Mouse (Mus musculus): ENCODE results near the gene Exoc5. TPM values are rescaled to one million over a fixed set of nuclear protein-coding genes. Genes with fewer than 3 reads are reported as not detected.
A peak's percentile ranks its signal among the peaks of the same experiment; 100 is the strongest.
"Not testable (repeated sequence)": the region's sequence is repeated elsewhere in the genome, so short reads cannot be mapped to it uniquely, and the experiment has no call there.

The Exoc5 gene
- 47.5 and 48.2 TPM in 2 replicates for polyA plus RNA-seq (2015; fragmentation: Nextera tagmentation; extraction: Ambion mirVana)

DNA sequence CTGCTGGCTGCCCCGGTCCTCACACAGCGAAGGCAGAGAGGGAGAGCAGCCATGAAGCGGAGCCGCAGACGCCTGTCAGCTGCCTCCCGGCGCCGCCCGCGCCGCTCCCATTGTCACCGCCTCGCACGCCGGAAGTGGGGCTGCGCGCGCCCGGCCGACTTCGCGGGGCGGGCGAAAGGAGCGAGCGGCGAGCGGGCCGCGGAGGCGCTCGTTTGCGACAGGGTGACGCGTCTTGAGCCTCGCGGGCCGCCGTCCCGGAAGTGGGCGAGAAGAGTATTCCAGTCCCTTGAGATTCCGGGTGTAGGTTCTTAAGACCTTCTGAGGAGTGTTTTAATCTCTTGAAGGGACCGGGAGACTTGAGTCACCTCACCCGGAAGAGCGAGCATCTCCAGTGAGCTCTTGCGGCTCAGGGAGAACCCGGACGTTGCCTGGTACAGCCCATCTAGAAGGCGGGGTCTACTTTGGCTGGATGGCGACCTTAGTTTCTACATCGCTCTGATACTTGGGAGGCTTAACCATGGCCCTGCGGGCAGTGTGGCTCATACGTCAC lies at the start of gene Exoc5:
Gene Exoc5 (minus strand): TSS at position 380 of the 550 bp plus-strand sequence.
- Histone ChIP-seq H3K27ac (peak within 1 kb of the TSS; percentile 98), H3K9ac (peak within 1 kb of the TSS; percentile 96), H3K27me3 (no peaks in the 10 kb centered on the region), H3K4me1 (peaks cover 21% of the 10 kb centered on the region), H3K4me2 (replicated peaks) (peak within 1 kb of the TSS; percentile 74), H3K9me3 (no peaks in the 10 kb centered on the region), H3K36me3 (no peaks in the 10 kb centered on the region), H3K4me3 (peak within 1 kb of the TSS; percentile 88)
- ATAC-seq (ENCODE audit: low FRiP score, low read depth), result peak; percentile 95
- under 1% methylated on average over 53 of the region's 53 CpGs for WGBS

DNA sequence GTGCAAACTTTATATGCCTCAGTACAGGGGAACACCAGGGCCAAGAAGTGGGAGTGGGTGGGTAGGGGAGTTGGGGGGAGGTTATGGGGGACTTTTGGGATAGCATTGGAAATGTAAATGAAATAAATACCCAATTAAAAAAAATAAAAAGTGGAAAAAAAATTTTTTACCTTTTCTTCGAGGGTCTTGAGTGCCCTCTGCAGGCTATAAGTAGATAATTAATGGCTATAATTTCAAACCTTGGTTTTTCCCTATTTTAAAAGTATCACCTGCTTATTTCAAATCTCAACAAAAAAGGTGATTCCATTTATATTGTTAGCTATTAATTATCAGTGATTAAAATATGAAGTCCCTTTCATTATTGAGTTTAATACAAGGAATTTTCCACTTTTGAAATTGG lies 25.3 kb upstream of the Exoc5 start:
- not testable (repeated sequence) for H3K4me3 ChIP-seq; H3K27ac ChIP-seq; H3K4me1 ChIP-seq; H3K27me3 ChIP-seq; H3K36me3 ChIP-seq; H3K4me2 ChIP-seq (replicated peaks); H3K9me3 ChIP-seq; ATAC-seq (ENCODE audit: low FRiP score, low read depth); H3K9ac ChIP-seq
- 43% methylated on average over 1 of the region's 1 CpGs for WGBS

DNA sequence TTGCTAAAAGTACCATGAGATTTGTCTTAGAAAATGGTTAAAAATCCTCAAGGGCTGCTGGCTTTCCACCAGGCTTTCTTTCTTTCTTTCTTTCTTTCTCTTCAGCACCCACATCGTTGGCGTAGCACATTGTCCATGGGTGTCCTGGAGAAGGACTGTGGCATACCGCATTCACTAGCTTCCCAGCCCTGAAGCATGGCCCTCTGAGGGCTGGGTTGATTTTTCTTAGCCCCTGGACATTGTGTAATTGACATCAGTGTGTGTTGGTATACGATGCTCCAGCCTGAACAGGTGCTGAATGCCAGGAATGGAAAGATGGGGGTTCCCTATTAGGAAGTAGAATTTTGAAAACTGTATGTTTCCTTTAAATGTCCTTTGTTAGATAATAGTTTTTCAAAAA lies 24.8 kb upstream of the Exoc5 start:
- Histone ChIP-seq H3K4me2 (replicated peaks) (no peak overlapping the region), H3K27me3 (no peaks in the 10 kb centered on the region), H3K4me1 (no peaks in the 10 kb centered on the region), H3K4me3 (no peak overlapping the region), H3K36me3 (peaks cover 10% of the 10 kb centered on the region), H3K9me3 (no peaks in the 10 kb centered on the region), H3K27ac (no peak overlapping the region), H3K9ac (no peak overlapping the region)
- ATAC-seq (ENCODE audit: low FRiP score, low read depth), result peak; percentile 36; the same call in 1 of the 2 replicates
- 94% methylated on average over 4 of the region's 4 CpGs for WGBS

DNA sequence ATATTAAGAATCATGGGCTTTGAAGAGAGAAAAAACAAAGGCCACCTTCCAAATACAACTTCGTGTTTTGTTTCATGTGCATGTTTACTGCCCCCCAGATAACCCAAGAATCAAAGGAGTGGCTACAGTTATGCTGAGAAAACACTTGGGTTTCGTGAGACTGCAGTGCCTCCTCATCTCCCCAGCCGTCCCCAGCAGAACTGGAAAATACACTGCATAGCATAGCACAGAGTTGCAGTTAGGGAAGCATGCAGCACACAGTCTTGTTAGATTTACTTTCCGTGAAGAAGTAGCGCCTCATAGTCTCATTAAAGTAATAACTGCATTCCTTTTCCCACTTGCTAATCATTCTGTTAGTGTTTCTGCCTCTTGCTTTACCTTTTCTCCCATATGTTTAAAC lies 23.6 kb upstream of the Exoc5 start:
- Histone ChIP-seq H3K4me2 (replicated peaks) (no peak overlapping the region), H3K9me3 (no peaks in the 10 kb centered on the region), H3K9ac (no peak overlapping the region), H3K4me1 (no peaks in the 10 kb centered on the region), H3K27ac (no peak overlapping the region), H3K36me3 (peaks cover 15% of the 10 kb centered on the region), H3K27me3 (no peaks in the 10 kb centered on the region), H3K4me3 (no peak overlapping the region)
- ATAC-seq (ENCODE audit: low FRiP score, low read depth), result no peak
- 28% methylated on average over 5 of the region's 5 CpGs for WGBS

DNA sequence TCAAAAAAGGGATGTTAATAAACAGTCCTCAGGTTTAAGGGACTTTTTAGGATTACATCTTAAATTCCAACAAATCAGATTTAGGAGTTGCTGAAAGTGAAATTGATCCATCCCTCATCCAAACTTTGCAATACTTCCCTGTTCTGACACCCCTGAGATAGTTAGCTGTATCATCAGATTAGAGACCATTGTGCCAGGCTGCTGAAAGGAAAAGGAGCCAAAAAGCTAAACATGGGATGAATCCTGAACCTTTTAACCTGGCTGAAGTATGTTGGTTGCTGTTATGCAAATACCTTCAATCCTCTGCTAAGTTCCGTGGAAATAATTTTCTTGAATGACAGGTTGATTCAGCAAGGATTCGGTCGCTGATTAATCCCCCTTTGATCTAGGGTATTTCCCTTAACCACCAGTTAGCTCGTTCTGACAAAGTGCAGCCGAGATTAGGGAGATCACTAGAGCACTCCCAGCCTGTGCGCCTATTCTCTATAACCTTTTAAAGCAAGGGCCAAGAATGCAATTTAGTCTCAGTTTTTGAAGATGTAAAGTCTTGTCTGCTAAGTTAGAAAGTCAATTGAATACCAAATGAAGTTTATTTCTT lies 23.1 kb upstream of the Exoc5 start:
- 16% methylated on average over 6 of the region's 6 CpGs for WGBS
- Histone ChIP-seq H3K27ac (no peak overlapping the region), H3K4me2 (replicated peaks) (no peak overlapping the region), H3K36me3 (peaks cover 17% of the 10 kb centered on the region), H3K4me1 (no peaks in the 10 kb centered on the region), H3K9me3 (no peaks in the 10 kb centered on the region), H3K4me3 (no peak overlapping the region), H3K27me3 (no peaks in the 10 kb centered on the region), H3K9ac (no peak overlapping the region)
- ATAC-seq (ENCODE audit: low FRiP score, low read depth), result no peak

DNA sequence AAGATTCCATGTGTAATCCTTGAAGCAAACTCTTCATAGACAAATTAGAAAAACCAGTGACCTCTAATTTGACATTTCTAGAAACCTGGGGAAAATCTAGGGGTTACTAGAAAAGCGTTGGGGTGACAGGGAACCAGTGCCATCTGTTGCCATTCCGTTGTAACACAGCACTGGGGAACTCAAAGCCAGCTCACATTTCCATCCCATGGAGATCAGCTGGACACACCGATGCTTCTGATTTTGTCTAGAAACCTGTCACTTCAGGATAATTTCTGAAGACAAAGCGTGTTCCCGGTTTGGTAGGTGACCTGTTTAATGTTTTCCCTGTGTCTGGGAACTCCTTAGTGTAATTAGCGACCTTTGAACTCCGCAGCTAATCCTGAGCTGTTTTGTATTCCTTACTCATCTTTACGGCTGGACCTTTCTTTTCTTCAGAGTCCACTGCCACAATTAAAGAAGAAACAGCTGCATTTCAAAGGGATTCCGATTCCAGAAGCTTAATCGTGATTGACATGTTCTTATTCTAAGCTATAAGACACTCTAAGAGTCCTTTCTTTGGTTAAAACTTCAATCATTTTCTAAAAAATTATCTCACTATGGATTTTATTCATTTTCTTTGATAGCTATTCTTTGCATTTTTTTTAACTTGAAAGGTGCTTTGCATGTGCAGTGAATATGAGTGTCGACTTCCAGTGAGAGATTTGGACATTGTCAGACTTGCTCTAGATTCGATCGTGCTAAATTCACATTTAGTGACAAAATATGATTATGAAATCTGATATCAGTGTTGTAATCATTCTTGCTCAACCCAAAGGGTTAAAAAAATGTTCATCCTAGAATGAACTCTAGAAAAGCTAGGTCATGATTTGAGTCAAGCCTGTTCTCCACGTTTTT lies 21.9 kb upstream of the Exoc5 start:
- no peak for ATAC-seq (ENCODE audit: low FRiP score, low read depth)
- Histone ChIP-seq H3K4me3 (no peak overlapping the region), H3K9ac (no peak overlapping the region), H3K27ac (no peak overlapping the region), H3K27me3 (no peaks in the 10 kb centered on the region), H3K4me2 (replicated peaks) (no peak overlapping the region), H3K9me3 (no peaks in the 10 kb centered on the region), H3K36me3 (peaks cover 28% of the 10 kb centered on the region), H3K4me1 (no peaks in the 10 kb centered on the region)
- 38% methylated on average over 14 of the region's 14 CpGs for WGBS

DNA sequence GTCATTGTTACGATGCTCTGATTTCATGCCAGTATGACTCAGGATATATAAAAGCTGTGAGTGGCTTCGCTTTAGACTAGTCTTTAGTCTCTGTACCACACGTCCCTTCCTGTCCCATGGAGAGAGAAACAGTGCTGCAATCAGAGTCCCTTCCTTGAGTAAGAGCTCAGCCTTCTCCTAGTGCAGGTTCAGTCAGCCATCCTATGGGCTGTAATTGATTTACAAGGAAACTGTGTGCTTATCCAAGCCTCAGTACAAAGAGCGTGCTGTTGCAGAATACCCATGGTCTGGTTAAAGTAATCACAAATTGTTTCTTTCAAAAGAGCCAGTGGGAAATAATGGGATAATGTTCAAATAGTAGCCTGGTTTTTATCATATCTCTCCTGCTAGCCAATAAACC lies 20.1 kb upstream of the Exoc5 start:
- no peak overlapping the region for H3K4me2 ChIP-seq (replicated peaks)
- H3K27ac ChIP-seq, result no peak overlapping the region
- no peak overlapping the region for H3K4me3 ChIP-seq
- WGBS, result 81% methylated on average over 4 of the region's 4 CpGs
- ATAC-seq (ENCODE audit: low FRiP score, low read depth), result no peak
- H3K4me1 ChIP-seq, result no peaks in the 10 kb centered on the region
- H3K36me3 ChIP-seq, result peaks cover 34% of the 10 kb centered on the region
- H3K27me3 ChIP-seq, result no peaks in the 10 kb centered on the region
- no peaks in the 10 kb centered on the region for H3K9me3 ChIP-seq
- H3K9ac ChIP-seq, result no peak overlapping the region

DNA sequence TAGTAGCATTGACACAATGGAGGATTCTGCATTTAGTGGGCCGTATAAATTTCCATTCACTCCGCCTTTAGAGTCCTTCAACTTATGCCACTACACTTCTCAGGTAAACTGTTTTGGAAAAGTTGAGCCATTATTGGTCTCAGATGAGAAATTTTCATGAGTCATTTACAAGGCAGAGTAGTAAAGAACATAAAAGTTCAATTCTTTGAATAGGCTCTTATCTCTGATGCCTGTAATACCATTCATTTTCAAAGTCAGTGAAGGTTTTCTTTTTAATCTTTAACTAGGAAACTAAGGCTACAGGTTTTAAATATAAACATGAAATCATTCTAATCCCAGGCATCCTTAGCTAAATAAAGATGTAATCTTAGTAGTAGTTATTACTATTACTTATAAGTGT lies 12.4 kb upstream of the Exoc5 start:
- Histone ChIP-seq H3K27ac (no peak overlapping the region), H3K4me3 (no peak overlapping the region), H3K4me2 (replicated peaks) (no peak overlapping the region), H3K9me3 (no peaks in the 10 kb centered on the region), H3K27me3 (no peaks in the 10 kb centered on the region), H3K4me1 (no peaks in the 10 kb centered on the region), H3K9ac (no peak overlapping the region), H3K36me3 (peaks cover 44% of the 10 kb centered on the region)
- ATAC-seq (ENCODE audit: low FRiP score, low read depth), result no peak
- 96% methylated on average over 2 of the region's 2 CpGs for WGBS

DNA sequence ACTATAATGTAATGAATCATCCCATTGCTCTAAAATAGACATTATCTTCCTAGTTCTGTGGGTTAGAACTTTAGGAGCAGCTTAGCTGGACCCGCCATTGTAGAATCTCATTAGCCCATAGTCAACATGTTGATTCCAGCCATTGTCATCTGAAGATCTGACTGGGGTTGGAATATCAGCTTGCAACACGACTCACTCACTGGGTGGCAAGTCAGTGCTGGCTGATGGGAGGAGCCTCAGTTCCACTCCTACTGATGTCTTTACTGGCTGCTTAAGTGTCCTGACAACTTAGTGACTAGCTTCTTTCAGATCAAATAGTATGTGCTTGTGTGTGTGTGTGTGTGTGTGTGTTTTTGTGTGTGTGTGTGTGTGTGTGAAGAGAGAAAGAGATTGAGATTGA lies 7.9 kb upstream of the Exoc5 start:
- H3K9ac ChIP-seq, result no peak overlapping the region
- ATAC-seq (ENCODE audit: low FRiP score, low read depth), result no peak
- WGBS, result 81% methylated on average over 2 of the region's 2 CpGs

DNA sequence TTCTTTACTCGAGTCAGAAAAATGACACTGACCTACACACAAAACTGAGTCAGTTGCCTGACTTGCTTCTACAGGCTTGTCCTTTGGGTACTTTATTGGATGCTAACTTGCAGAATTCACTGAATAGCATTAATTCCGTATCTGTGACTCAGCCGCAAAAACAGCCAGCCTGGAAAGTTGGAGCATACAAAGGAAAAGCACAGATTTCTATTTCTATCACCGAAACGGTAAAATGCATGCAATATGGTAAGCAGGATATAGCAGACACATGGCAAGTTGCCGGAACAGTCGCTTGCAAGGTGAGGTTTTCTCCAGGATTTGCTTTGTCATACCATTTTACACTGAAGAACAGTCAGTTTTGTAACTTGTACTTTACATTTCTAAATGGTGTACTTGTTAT lies 7.4 kb upstream of the Exoc5 start:
- no peaks in the 10 kb centered on the region for H3K27me3 ChIP-seq
- no peak overlapping the region for H3K4me3 ChIP-seq
- no peak overlapping the region for H3K9ac ChIP-seq
- H3K27ac ChIP-seq, result no peak overlapping the region
- H3K9me3 ChIP-seq, result no peaks in the 10 kb centered on the region
- 98% methylated on average over 7 of the region's 7 CpGs for WGBS
- peaks cover 26% of the 10 kb centered on the region for H3K36me3 ChIP-seq
- no peak overlapping the region for H3K4me2 ChIP-seq (replicated peaks)
- ATAC-seq (ENCODE audit: low FRiP score, low read depth), result no peak
- H3K4me1 ChIP-seq, result no peaks in the 10 kb centered on the region

More for the DNA sequence above, 7.9 kb upstream of the Exoc5 start:
- Histone ChIP-seq H3K4me3 (no peak overlapping the region), H3K36me3 (peaks cover 29% of the 10 kb centered on the region), H3K4me1 (no peaks in the 10 kb centered on the region), H3K27ac (no peak overlapping the region), H3K4me2 (replicated peaks) (no peak overlapping the region), H3K27me3 (no peaks in the 10 kb centered on the region), H3K9me3 (no peaks in the 10 kb centered on the region)

DNA sequence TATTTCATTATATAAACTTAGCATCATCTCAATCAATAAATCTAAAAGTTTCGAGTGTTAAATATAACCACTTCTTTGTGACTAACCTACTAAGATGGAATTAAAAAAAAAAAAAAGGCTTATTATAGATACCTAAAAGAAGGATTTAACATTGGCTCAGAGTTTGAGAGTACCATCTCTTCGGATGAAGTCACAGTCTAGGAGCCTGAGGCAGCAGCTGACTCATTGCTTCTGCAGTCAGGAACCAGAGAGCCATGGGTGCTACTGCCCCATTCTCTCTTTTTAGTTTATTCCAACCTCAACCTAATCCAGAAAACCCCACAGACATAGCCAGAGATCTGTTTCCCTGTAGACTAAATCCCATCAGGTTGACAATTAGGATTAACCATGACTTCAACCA lies 6.4 kb upstream of the Exoc5 start:
- H3K27me3 ChIP-seq, result no peaks in the 10 kb centered on the region
- peaks cover under 1% of the 10 kb centered on the region for H3K4me1 ChIP-seq
- no peak overlapping the region for H3K9ac ChIP-seq
- peaks cover 22% of the 10 kb centered on the region for H3K36me3 ChIP-seq
- no peak overlapping the region for H3K4me3 ChIP-seq
- no peak overlapping the region for H3K4me2 ChIP-seq (replicated peaks)
- ATAC-seq (ENCODE audit: low FRiP score, low read depth), result no peak
- no peak overlapping the region for H3K27ac ChIP-seq
- H3K9me3 ChIP-seq, result no peaks in the 10 kb centered on the region
- 92% methylated on average over 2 of the region's 2 CpGs for WGBS

DNA sequence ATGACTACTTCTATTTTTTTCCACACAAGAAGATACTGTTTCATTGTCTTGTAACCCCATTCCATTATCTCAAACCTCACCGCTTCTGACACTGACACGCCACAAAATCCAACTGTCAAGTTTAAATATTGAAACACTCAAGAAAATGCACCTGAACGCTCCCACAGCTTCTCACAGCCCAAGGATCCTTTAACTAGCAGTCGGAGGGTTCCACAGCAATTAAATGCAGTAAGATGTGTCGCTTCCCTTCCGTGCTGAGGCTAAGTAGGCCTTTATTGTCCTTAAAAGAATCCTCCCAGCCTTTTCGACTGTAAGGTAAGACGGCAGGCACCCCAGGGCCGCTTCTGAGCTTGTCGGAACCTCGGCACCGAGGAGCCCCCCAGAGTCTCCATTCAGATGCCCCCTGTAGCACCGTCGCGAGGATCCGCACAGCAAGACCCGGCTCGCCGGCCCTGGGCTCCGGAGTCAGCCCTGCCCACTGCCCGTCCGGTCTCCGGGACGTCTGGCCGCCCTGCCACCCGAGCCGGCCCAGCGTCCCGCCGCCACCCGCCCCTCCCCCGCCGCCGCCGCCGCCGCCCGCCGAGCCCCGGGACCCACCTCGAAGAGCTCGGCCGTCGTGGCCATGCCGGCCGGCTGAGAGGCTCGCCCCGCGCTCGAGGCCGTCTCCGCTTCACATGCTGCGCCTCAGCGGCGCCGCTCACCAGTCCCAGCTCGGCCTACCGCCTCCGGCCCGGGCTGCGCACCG lies 752 bp downstream of the Exoc5 start, which contains the start of gene Ap5m1:
Gene Ap5m1 (plus strand): TSS at position 569 of the 745 bp plus-strand sequence.
- peak; percentile 62 for ATAC-seq (ENCODE audit: low FRiP score, low read depth)
- H3K4me1 ChIP-seq, result peaks cover 21% of the 10 kb centered on the region
- peak within 1 kb of the TSS; percentile 88 for H3K4me3 ChIP-seq
- peak within 1 kb of the TSS; percentile 74 for H3K4me2 ChIP-seq (replicated peaks)
- H3K27me3 ChIP-seq, result no peaks in the 10 kb centered on the region
- peak within 1 kb of the TSS; percentile 98 for H3K27ac ChIP-seq
- no peaks in the 10 kb centered on the region for H3K9me3 ChIP-seq
- no peaks in the 10 kb centered on the region for H3K36me3 ChIP-seq
- H3K9ac ChIP-seq, result peak within 1 kb of the TSS; percentile 96
- under 1% methylated on average over 55 of the region's 62 CpGs for WGBS

All from limb, embryonic 13.5 days (tissue).